Mouse (Mus musculus): ENCODE data around the gene Slmap. TPM values are rescaled to one million over a fixed set of nuclear protein-coding genes. Genes with fewer than 3 reads are reported as not detected.

The Slmap gene
- total RNA-seq, 2 experiments from 2014 or later: 65.4 to 115 TPM

GRCm38 (mm10) chr14:26552853-26553252 is 18.1 kb upstream of the Slmap start:
- H3K4me3 ChIP-seq: no peak overlapping the region
- no peak for TF ChIP-seq CTCF (IDR thresholded peaks at IDR 0.05)

GRCm38 (mm10) chr14:26552441-26552840 is 17.7 kb upstream of the Slmap start:
- no peak overlapping the region for H3K4me3 ChIP-seq
- intact Hi-C loops (cut with DNase I): no loop called here
- TF ChIP-seq CTCF (IDR thresholded peaks at IDR 0.05): no peak

More at GRCm38 (mm10) chr14:26552853-26553252, 18.1 kb upstream of the Slmap start:
- intact Hi-C loops (cut with DNase I): no loop called here
- no peak overlapping the region for H3K27ac ChIP-seq
- no peak for DNase-seq

GRCm38 (mm10) chr14:26550712-26551111 is 16.0 kb upstream of the Slmap start:
- no peak overlapping the region for H3K27ac ChIP-seq
- no peak overlapping the region for H3K4me3 ChIP-seq
- intact Hi-C loops (cut with DNase I): no loop called here
- no peak for TF ChIP-seq CTCF (IDR thresholded peaks at IDR 0.05)
- no peak for DNase-seq

More at GRCm38 (mm10) chr14:26552441-26552840, 17.7 kb upstream of the Slmap start:
- DNase-seq: no peak
- H3K27ac ChIP-seq: no peak overlapping the region

- no peak for TF ChIP-seq CTCF (IDR thresholded peaks at IDR 0.05)
These were observed 13.1 kb upstream of the Slmap start for GRCm38 (mm10) chr14:26547516-26548488.

GRCm38 (mm10) chr14:26542136-26542535 is 7.4 kb upstream of the Slmap start:
- Histone ChIP-seq H3K4me3 (no peak overlapping the region), H3K27ac (no peak overlapping the region)
- intact Hi-C loops (cut with DNase I): no loop called here
- DNase-seq: no peak
- no peak for TF ChIP-seq CTCF (IDR thresholded peaks at IDR 0.05)

More at GRCm38 (mm10) chr14:26547516-26548488, 13.1 kb upstream of the Slmap start:
- H3K4me3 ChIP-seq: no peak overlapping the region
- no peak overlapping the region for H3K27ac ChIP-seq
- intact Hi-C loops (cut with DNase I): no loop called here
- DNase-seq: no peak

- DNase-seq: peak; percentile 50
These were observed 5.8 kb upstream of the Slmap start for GRCm38 (mm10) chr14:26540577-26540976.

GRCm38 (mm10) chr14:26539241-26539640 is 4.5 kb upstream of the Slmap start:
- Histone ChIP-seq H3K27ac (no peak overlapping the region), H3K4me3 (no peak overlapping the region)
- no peak for DNase-seq
- no peak for TF ChIP-seq CTCF (IDR thresholded peaks at IDR 0.05)
- intact Hi-C loops (cut with DNase I): no loop called here

More at GRCm38 (mm10) chr14:26540577-26540976, 5.8 kb upstream of the Slmap start:
- Histone ChIP-seq H3K4me3 (no peak overlapping the region), H3K27ac (peak overlapping the region; percentile 76)
- TF ChIP-seq CTCF (IDR thresholded peaks at IDR 0.05): no peak
- intact Hi-C loops (cut with DNase I): no loop called here

- peak overlapping the region; percentile 99 for H3K4me3 ChIP-seq
- peak overlapping the region; percentile 97 for H3K27ac ChIP-seq
- intact Hi-C loops (cut with DNase I): loop anchor here (2.0 kb wide), 3 partner anchors 41 to 103 kb away; no protein-coding TSS in a partner anchor
- no peak for TF ChIP-seq CTCF (IDR thresholded peaks at IDR 0.05)
- DNase-seq: peak; percentile 76
These were observed 642 bp downstream of the Slmap start for GRCm38 (mm10) chr14:26533821-26534756.

- no peak for TF ChIP-seq CTCF (IDR thresholded peaks at IDR 0.05)
- DNase-seq: no peak
- peak overlapping the region; percentile 97 for H3K27ac ChIP-seq
These were observed 1.5 kb downstream of the Slmap start for GRCm38 (mm10) chr14:26533267-26533666.

GRCm38 (mm10) chr14:26532752-26533151 is 2.0 kb downstream of the Slmap start:
- Histone ChIP-seq H3K27ac (peak overlapping the region; percentile 97), H3K4me3 (peak overlapping the region; percentile 99)
- peak; percentile 36 for DNase-seq
- intact Hi-C loops (cut with DNase I): no loop called here
- TF ChIP-seq CTCF (IDR thresholded peaks at IDR 0.05): no peak

More at GRCm38 (mm10) chr14:26533267-26533666, 1.5 kb downstream of the Slmap start:
- peak overlapping the region; percentile 99 for H3K4me3 ChIP-seq
- intact Hi-C loops (cut with DNase I): no loop called here

- DNase-seq: no peak
- H3K27ac ChIP-seq: peak overlapping the region; percentile 49; the same call in 1 of the 2 replicates
- H3K4me3 ChIP-seq: peak overlapping the region; percentile 99
- no peak for TF ChIP-seq CTCF (IDR thresholded peaks at IDR 0.05)
- intact Hi-C loops (cut with DNase I): no loop called here
These were observed 3.1 kb downstream of the Slmap start for GRCm38 (mm10) chr14:26531410-26532313.

All from gastrocnemius, adult 2 months (tissue).